Mouse (Mus musculus) olfactory bulb, adult 2 months (tissue): ENCODE measurements around the gene Tal1.

Experiments used
- CTCF ChIP-seq: fragments of 200-500 bp; IDR thresholded peaks from 2 replicates; pipeline ENCODE4 v1.5.1; 2012; ENCODE audit warnings: low read depth, mild to moderate bottlenecking, low read length, moderate library complexity; ENCODE audit not compliant: insufficient read depth
- POLR2A ChIP-seq: fragments of 200-500 bp; IDR thresholded peaks from 2 replicates; pipeline ENCODE4 v1.6.1; 2012; ENCODE audit warnings: mild to moderate bottlenecking, low read depth, low read length, moderate library complexity; ENCODE audit not compliant: insufficient read depth

DNA sequence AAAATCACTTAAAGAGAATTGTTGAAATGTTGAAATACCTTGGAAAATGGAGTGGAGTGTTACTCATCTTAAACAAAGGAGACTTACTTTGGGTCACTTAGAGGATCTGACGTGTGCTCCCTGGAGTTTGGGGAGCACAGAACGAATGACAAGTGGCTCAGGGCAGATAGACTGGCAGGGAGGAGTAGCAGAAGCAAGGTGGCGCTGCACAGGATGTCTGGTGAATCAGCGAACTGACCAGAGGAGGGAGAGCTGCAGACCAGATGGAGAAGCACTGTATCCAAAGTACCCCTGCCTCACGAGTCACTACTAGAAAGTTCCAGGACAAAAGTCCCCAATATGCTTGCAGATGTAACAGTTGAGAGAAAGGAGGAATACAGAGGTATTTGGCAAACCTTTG lies 57.0 kb downstream of the Tal1 start:
- no peak for TF ChIP-seq CTCF
- TF ChIP-seq POLR2A: no peak
